Mouse (Mus musculus): ENCODE measurements around the gene Hoxd8. TPM values are rescaled to one million over a fixed set of nuclear protein-coding genes. Genes with fewer than 3 reads are reported as not detected.

Hoxd8 gene
- total RNA-seq, 2 experiments from 2014 or later, result 23.9 to 35.9 TPM

- DNase-seq, result no peak
Observed at GRCm38 (mm10) chr2:74669650-74670235, 34.7 kb upstream of the Hoxd8 start.

GRCm38 (mm10) chr2:74670632-74671188 is 33.7 kb upstream of the Hoxd8 start:
- DNase-seq, result no peak

- DNase-seq, result no peak
Observed at GRCm38 (mm10) chr2:74671847-74672246, 32.6 kb upstream of the Hoxd8 start.

GRCm38 (mm10) chr2:74672481-74673362 is 31.7 kb upstream of the Hoxd8 start:
- DNase-seq, result peak; percentile 61 to 67

- no peak for DNase-seq
Observed at GRCm38 (mm10) chr2:74673835-74674425, 30.5 kb upstream of the Hoxd8 start.

- no peak for DNase-seq
Observed at GRCm38 (mm10) chr2:74674881-74675665, 29.3 kb upstream of the Hoxd8 start, which contains the start of gene Hoxd12. Hoxd12 (plus strand) TSS chr2:74675013.

- no peak for DNase-seq
Observed at GRCm38 (mm10) chr2:74675666-74676282, 28.6 kb upstream of the Hoxd8 start.

DNA sequence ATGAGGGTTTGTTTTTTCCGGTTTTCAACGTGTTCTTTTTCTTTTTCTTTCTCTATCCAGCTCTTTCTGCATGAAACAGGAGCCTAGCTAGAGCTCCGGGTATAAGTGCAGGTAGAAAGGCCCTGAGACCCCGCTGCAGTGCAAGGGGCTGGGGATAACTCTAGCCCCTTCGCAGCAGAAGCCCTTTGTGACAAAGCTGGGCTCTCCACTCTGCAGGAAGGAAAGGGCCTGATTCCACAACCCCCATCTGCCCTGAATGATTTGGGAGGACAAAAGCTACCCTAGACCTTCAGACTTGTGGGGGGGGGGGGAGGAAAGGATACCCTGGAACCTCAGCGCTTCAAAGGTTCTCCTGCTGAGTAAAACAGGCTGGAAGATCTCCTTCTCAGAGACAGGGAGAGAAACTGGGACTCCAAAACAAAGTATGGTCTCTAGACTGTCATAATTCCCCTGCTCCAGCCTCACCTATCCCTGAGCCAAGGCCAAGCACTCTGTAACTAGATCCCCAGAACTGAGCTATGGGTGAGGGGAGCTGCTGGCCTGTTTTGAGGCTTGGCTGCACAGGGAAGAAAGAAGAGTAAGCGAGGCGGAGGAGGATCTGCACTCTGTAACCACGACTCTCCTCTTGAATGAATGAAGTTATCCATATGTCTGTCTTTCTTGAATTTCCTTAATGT is 27.9 kb upstream of the Hoxd8 start:
- DNase-seq, result no peak

GRCm38 (mm10) chr2:74677106-74677505 is 27.3 kb upstream of the Hoxd8 start:
- DNase-seq, result no peak

GRCm38 (mm10) chr2:74678891-74679595 is 25.4 kb upstream of the Hoxd8 start, which contains the start of gene Hoxd11:
Hoxd11 (plus strand) TSS chr2:74679557.
- no peak for DNase-seq

DNA sequence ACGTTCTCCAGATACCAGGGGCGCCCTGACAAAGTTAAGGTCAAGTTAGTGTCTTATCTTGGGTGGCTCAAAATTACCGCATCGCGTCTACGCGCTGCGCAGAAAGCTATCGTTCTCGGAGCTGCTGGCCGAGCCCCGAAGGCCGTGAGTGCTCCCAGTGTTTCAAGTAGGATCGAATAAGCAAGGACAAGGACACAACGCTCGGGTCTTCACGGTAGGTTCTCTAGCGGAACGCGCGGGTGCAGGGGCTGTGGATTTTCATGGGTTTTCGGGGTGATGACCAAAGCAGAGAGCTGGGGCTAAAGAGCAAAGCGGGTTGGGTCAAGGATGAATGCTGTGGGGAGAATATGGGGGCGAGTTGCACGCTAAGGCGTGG is 24.8 kb upstream of the Hoxd8 start:
- DNase-seq, result no peak

- no peak for DNase-seq
Observed at GRCm38 (mm10) chr2:74679980-74680379, 24.4 kb upstream of the Hoxd8 start.

DNA sequence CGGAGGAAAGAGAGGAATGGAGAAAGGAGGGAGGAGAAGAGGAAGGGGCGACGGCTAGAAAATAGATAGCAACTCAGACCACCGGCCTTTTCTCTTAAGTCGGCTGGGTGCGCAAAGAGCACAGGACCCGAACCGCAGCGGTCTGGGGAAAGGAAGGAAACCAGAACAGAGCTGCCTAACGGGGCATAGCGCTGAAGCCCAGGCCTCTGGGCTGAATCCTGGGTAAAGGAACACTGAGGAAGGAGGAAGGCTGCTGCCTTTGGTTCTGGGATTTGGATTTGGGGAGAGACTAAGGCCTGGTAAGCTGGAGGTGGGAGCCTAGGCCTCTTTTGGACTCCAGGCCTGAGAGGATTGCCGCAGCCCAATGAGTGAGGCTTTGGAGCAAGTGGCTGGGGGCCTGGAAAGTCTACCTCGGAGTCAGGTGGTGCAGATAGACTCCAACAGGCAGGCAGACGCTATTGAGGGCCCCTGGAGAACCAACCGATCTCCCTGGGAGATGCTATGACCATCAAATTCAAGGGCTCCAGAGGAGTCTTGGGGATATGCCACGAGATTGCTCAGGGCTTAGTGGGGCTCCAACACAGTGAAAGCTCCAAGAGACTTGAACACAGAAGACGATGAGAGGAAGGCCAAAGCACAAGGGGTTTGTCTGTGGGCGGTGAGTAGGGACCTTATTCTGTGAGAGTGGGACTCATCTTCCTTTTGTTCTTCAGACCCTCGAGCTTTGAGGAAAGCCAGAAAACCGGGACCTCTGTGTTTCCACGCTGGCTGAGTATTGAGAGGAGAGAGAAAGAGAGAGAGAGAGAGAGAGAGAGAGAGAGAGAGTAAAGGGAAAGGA is 23.6 kb upstream of the Hoxd8 start:
- DNase-seq, result no peak

GRCm38 (mm10) chr2:74681594-74682531 is 22.6 kb upstream of the Hoxd8 start:
- DNase-seq, result no peak

GRCm38 (mm10) chr2:74682796-74683195 is 21.6 kb upstream of the Hoxd8 start:
- no peak for DNase-seq

DNA sequence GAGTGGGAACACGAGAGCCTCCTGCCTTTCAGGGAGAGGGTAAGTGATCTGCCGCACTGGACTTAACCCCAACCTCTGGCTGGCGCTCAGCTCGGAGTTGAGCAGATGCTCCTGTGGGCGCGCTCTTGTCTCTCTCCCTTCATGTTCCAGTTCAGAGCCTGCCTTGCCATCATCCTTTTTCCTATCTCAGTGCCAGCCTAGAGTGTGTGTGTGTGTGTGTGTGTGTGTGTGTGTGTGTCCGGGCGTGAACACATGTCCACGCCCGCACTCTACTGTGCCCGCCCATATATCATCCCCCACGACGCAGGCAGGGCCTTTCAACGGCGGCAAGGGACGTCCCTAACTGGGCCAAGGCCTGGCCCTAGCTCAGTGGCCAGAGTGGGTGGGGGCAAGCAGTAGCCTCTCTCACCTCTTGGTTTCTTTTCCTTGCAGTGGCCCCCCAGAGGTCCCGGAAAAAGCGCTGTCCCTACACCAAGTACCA is 20.9 kb upstream of the Hoxd8 start:
- DNase-seq, result no peak

DNA sequence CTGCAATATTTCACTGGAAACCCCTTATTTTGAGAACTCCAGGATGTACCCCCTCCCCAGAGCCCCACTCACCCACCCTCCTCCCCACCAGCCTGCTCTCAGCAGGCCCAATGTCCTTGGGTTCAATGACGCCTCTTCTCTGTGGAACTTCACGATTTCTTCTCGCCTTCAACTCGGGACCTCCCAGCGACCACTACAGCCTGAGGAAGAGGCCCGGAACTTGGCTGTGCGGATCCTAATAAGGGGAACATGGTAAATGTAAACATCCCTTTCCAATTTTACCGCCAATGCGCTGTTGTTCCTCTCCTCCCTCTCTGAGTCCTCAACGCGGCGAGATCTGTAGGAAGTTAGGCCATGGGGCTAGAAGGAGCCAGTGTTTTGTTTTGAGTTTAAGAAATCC is 20.3 kb upstream of the Hoxd8 start:
- DNase-seq, result no peak

DNA sequence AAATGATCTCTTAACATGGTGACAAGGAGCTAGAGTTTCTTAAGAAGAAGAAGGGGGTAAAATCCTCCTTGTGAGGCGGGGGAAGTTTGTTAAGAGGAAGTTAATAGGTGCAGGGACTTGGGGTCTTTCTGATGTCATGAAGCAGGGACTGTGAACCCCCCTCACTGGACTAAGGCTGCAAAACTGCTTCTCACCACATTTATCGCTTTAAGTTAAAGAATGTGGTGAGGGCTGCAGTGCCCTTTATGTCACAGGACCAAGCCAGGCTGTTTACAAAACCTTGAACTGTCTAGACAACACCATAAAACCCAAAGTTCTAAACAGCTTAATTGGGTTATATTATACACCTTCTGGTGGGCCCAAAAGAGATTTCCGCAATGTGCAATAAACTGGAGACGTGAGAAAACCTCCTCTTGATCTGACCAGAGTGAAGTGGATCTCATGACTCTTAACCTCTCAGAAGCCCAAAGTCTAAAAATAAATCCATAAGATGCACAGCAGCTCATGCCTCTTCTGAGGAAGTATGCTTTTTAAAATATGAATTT is 19.3 kb upstream of the Hoxd8 start:
- DNase-seq, result no peak
